Mouse (Mus musculus): ENCODE data around the gene Nup133. TPM values are rescaled to one million over a fixed set of nuclear protein-coding genes. Genes with fewer than 3 reads are reported as not detected.

Gene Nup133
- polyA plus RNA-seq (2012; rRNA removed; ENCODE audit: low replicate concordance) = 8.8 and 11.3 TPM in 2 replicates

GRCm38 (mm10) chr8:123948942-123949685 is at the start of gene Nup133:
Gene Nup133 (minus strand): TSS chr8:123949265.

GRCm38 (mm10) chr8:123982826-123983400 is 33.8 kb upstream of the Nup133 start, which contains the start of gene Abcb10:
Gene Abcb10 (minus strand): TSS chr8:123983122.

GRCm38 (mm10) chr8:123894502-123895097 is 54.5 kb downstream of the Nup133 start, which contains the start of gene Acta1:
Gene Acta1 (minus strand): TSS chr8:123894751.

GRCm38 (mm10) chr8:123859648-123860259 is 89.3 kb downstream of the Nup133 start, which contains the start of gene Ccsap:
Gene Ccsap (minus strand): TSS chr8:123860209.

Other genes with a start within 250 kb of the Nup133 start
- gene Rab4a, start 143.3 kb downstream of the Nup133 start, polyA plus RNA-seq (2012; rRNA removed; ENCODE audit: low replicate concordance) = 12.7 and 16.3 TPM in 2 replicates
- gene Ccsap, start 89.1 kb downstream of the Nup133 start, polyA plus RNA-seq (2012; rRNA removed; ENCODE audit: low replicate concordance) = 0.68 and 1.9 TPM in 2 replicates
- 6.5 and 15,994 TPM in 2 replicates for gene Acta1, start 54.5 kb downstream of the Nup133 start, polyA plus RNA-seq (2012; rRNA removed; ENCODE audit: low replicate concordance)
- gene Abcb10, start 33.9 kb upstream of the Nup133 start, polyA plus RNA-seq (2012; rRNA removed; ENCODE audit: low replicate concordance) = 11.5 and 13.3 TPM in 2 replicates
- 30.2 and 35.6 TPM in 2 replicates for gene Taf5l, start 72.1 kb upstream of the Nup133 start, polyA plus RNA-seq (2012; rRNA removed; ENCODE audit: low replicate concordance)
- 3.5 and 6.3 TPM in 2 replicates for gene Urb2, start 72.2 kb upstream of the Nup133 start, polyA plus RNA-seq (2012; rRNA removed; ENCODE audit: low replicate concordance)